Mouse (Mus musculus): ENCODE results near the gene Sema5b. TPM values are rescaled to one million over a fixed set of nuclear protein-coding genes. Genes with fewer than 3 reads are reported as not detected.

Sema5b gene
- polyA plus RNA-seq, 1 experiment from 2014 or later = 26.2 TPM

GRCm38 (mm10) chr16:35524200-35524599, 16.7 kb upstream of the Sema5b start:
- no peak overlapping the region for H3K4me3 ChIP-seq
- 57% methylated on average over 4 of the region's 4 CpGs for WGBS
- peaks cover 7% of the 10 kb centered on the region for H3K4me1 ChIP-seq (replicated peaks)
- no peak overlapping the region for H3K4me2 ChIP-seq
- H3K27me3 ChIP-seq = no peaks in the 10 kb centered on the region
- no peak overlapping the region for H3K27ac ChIP-seq
- H3K36me3 ChIP-seq = no peaks in the 10 kb centered on the region
- H3K9ac ChIP-seq = no peak overlapping the region
- 0 out of 2 replicates have a peak, but pooled peaks have one; percentile 36 for ATAC-seq (ENCODE audit: low FRiP score)
- no peaks in the 10 kb centered on the region for H3K9me3 ChIP-seq

GRCm38 (mm10) chr16:35534630-35535029, 6.3 kb upstream of the Sema5b start:
- peaks cover 9% of the 10 kb centered on the region; the same call in 1 of the 2 replicates for H3K27me3 ChIP-seq
- H3K4me1 ChIP-seq (replicated peaks) = peaks cover 6% of the 10 kb centered on the region; the same call in 1 of the 2 replicates
- no peaks in the 10 kb centered on the region for H3K36me3 ChIP-seq
- H3K4me3 ChIP-seq = no peak overlapping the region
- 76% methylated on average over 3 of the region's 3 CpGs for WGBS
- no peaks in the 10 kb centered on the region for H3K9me3 ChIP-seq
- no peak overlapping the region for H3K27ac ChIP-seq
- no peak overlapping the region for H3K9ac ChIP-seq
- H3K4me2 ChIP-seq = no peak overlapping the region
- ATAC-seq (ENCODE audit: low FRiP score) = no peak

GRCm38 (mm10) chr16:35537651-35538050, 3.3 kb upstream of the Sema5b start:
- Histone ChIP-seq H3K4me1 (replicated peaks) (peaks cover 28% of the 10 kb centered on the region), H3K9me3 (no peaks in the 10 kb centered on the region), H3K4me3 (no peak overlapping the region), H3K36me3 (no peaks in the 10 kb centered on the region), H3K27me3 (peaks cover 9% of the 10 kb centered on the region; the same call in 1 of the 2 replicates), H3K27ac (no peak overlapping the region), H3K4me2 (no peak overlapping the region), H3K9ac (no peak overlapping the region)
- no peak for ATAC-seq (ENCODE audit: low FRiP score)
- 79% methylated on average over 8 of the region's 8 CpGs for WGBS

GRCm38 (mm10) chr16:35539041-35539440, 1.9 kb upstream of the Sema5b start:
- ATAC-seq (ENCODE audit: low FRiP score) = no peak
- Histone ChIP-seq H3K9ac (no peak overlapping the region), H3K4me1 (replicated peaks) (peaks cover 38% of the 10 kb centered on the region), H3K4me2 (no peak overlapping the region), H3K27ac (no peak overlapping the region), H3K4me3 (no peak overlapping the region), H3K27me3 (peaks cover 9% of the 10 kb centered on the region; the same call in 1 of the 2 replicates), H3K36me3 (no peaks in the 10 kb centered on the region), H3K9me3 (no peaks in the 10 kb centered on the region)
- 64% methylated on average over 10 of the region's 10 CpGs for WGBS

- H3K4me2 ChIP-seq = peak overlapping the region; percentile 88
- no peaks in the 10 kb centered on the region for H3K9me3 ChIP-seq
- H3K27ac ChIP-seq = peak overlapping the region; percentile 83
- peak; percentile 23; the same call in 1 of the 2 replicates for ATAC-seq (ENCODE audit: low FRiP score)
- H3K4me1 ChIP-seq (replicated peaks) = peaks cover 38% of the 10 kb centered on the region
- H3K4me3 ChIP-seq = peak overlapping the region; percentile 77
- peaks cover 9% of the 10 kb centered on the region; the same call in 1 of the 2 replicates for H3K27me3 ChIP-seq
- WGBS = under 1% methylated on average over 23 of the region's 23 CpGs
- H3K36me3 ChIP-seq = no peaks in the 10 kb centered on the region
- peak overlapping the region; percentile 87 for H3K9ac ChIP-seq
Observed at GRCm38 (mm10) chr16:35540333-35541116, 420 bp upstream of the Sema5b start.

- no peaks in the 10 kb centered on the region for H3K36me3 ChIP-seq
- H3K27me3 ChIP-seq = peaks cover 9% of the 10 kb centered on the region; the same call in 1 of the 2 replicates
- peak; percentile 55 for ATAC-seq (ENCODE audit: low FRiP score)
- H3K9me3 ChIP-seq = no peaks in the 10 kb centered on the region
- under 1% methylated on average over 43 of the region's 54 CpGs for WGBS
- H3K4me1 ChIP-seq (replicated peaks) = peaks cover 38% of the 10 kb centered on the region
- peak overlapping the region; percentile 87 for H3K9ac ChIP-seq
- H3K4me3 ChIP-seq = peak overlapping the region; percentile 77
- peak overlapping the region; percentile 83 for H3K27ac ChIP-seq
- peak overlapping the region; percentile 88 for H3K4me2 ChIP-seq
Observed at GRCm38 (mm10) chr16:35541661-35542420, 896 bp downstream of the Sema5b start.

- Histone ChIP-seq H3K9ac (peak overlapping the region; percentile 87), H3K4me2 (peak overlapping the region; percentile 88), H3K4me3 (peak overlapping the region; percentile 77), H3K4me1 (replicated peaks) (peaks cover 38% of the 10 kb centered on the region), H3K36me3 (no peaks in the 10 kb centered on the region), H3K27me3 (peaks cover 9% of the 10 kb centered on the region; the same call in 1 of the 2 replicates), H3K27ac (peak overlapping the region; percentile 12; the same call in 1 of the 2 replicates), H3K9me3 (no peaks in the 10 kb centered on the region)
- no peak for ATAC-seq (ENCODE audit: low FRiP score)
- under 1% methylated on average over 27 of the region's 27 CpGs for WGBS
Observed at GRCm38 (mm10) chr16:35542421-35542780, 1.5 kb downstream of the Sema5b start.

- peaks cover 25% of the 10 kb centered on the region for H3K4me1 ChIP-seq (replicated peaks)
- no peak overlapping the region for H3K4me3 ChIP-seq
- no peaks in the 10 kb centered on the region for H3K36me3 ChIP-seq
- no peaks in the 10 kb centered on the region for H3K9me3 ChIP-seq
- 87% methylated on average over 4 of the region's 4 CpGs for WGBS
- H3K4me2 ChIP-seq = no peak overlapping the region
- H3K9ac ChIP-seq = no peak overlapping the region
- H3K27me3 ChIP-seq = no peaks in the 10 kb centered on the region
- no peak for ATAC-seq (ENCODE audit: low FRiP score)
- H3K27ac ChIP-seq = no peak overlapping the region
Observed at GRCm38 (mm10) chr16:35545723-35546122, 4.8 kb downstream of the Sema5b start.

GRCm38 (mm10) chr16:35547966-35548365, 7.0 kb downstream of the Sema5b start:
- ATAC-seq (ENCODE audit: low FRiP score) = no peak
- Histone ChIP-seq H3K36me3 (no peaks in the 10 kb centered on the region), H3K27ac (no peak overlapping the region), H3K4me1 (replicated peaks) (peaks cover 7% of the 10 kb centered on the region), H3K9ac (no peak overlapping the region), H3K4me2 (no peak overlapping the region), H3K4me3 (no peak overlapping the region), H3K9me3 (no peaks in the 10 kb centered on the region), H3K27me3 (no peaks in the 10 kb centered on the region)

GRCm38 (mm10) chr16:35549354-35549753, 8.4 kb downstream of the Sema5b start:
- H3K4me3 ChIP-seq = no peak overlapping the region
- no peak overlapping the region for H3K27ac ChIP-seq
- no peak overlapping the region for H3K4me2 ChIP-seq
- 89% methylated on average over 2 of the region's 2 CpGs for WGBS
- H3K36me3 ChIP-seq = no peaks in the 10 kb centered on the region
- no peaks in the 10 kb centered on the region for H3K9me3 ChIP-seq
- H3K27me3 ChIP-seq = no peaks in the 10 kb centered on the region
- H3K4me1 ChIP-seq (replicated peaks) = no peaks in the 10 kb centered on the region
- no peak for ATAC-seq (ENCODE audit: low FRiP score)
- H3K9ac ChIP-seq = no peak overlapping the region

GRCm38 (mm10) chr16:35555596-35556482, 14.9 kb downstream of the Sema5b start:
- H3K4me2 ChIP-seq = no peak overlapping the region
- H3K27me3 ChIP-seq = no peaks in the 10 kb centered on the region
- no peak for ATAC-seq (ENCODE audit: low FRiP score)
- H3K4me1 ChIP-seq (replicated peaks) = peaks cover 31% of the 10 kb centered on the region
- H3K9me3 ChIP-seq = no peaks in the 10 kb centered on the region
- no peaks in the 10 kb centered on the region for H3K36me3 ChIP-seq
- H3K4me3 ChIP-seq = no peak overlapping the region
- H3K9ac ChIP-seq = 0 out of 2 replicates have a peak overlapping the region, but pooled peaks have one; percentile 19
- peak overlapping the region; percentile 45; the same call in 1 of the 2 replicates for H3K27ac ChIP-seq
- 72% methylated on average over 15 of the region's 15 CpGs for WGBS
